Mouse (Mus musculus): ENCODE data around the gene Cog2.

- TF ChIP-seq CTCF (IDR thresholded peaks at IDR 0.05; ENCODE audit: insufficient read depth, low read length), result no peak
- no peak for TF ChIP-seq POLR2A (IDR thresholded peaks at IDR 0.05; ENCODE audit: borderline replicate concordance, extremely low read depth, low read depth, low read length)
Observed at GRCm38 (mm10) chr8:124575811-124576210, 55.2 kb downstream of the Cog2 start, which contains the start of gene Capn9.

Data from lung, adult 2 months (tissue).